Mouse (Mus musculus) midbrain, embryonic 11.5 days (tissue): ENCODE data around the gene Grip1. TPM values are rescaled to one million over a fixed set of nuclear protein-coding genes. Genes with fewer than 3 reads are reported as not detected.
A peak's percentile ranks its signal among the peaks of the same experiment; 100 is the strongest.

Experiments
- ATAC-seq: fragments of 200-750 bp; cut with Nextera tagmentation; 2 replicates; pipeline ENCODE4 v1.8.0; 2017; ENCODE audit warnings: moderate TSS enrichment, moderate library complexity; ENCODE audit not compliant: low FRiP score
- DNase-seq: peaks from one replicate; pipeline ENCODE4 v3.0.0; 2015; ENCODE audit warnings: low spot score; ENCODE audit errors: missing footprints
- H3K27ac ChIP-seq: fragments of 300-500 bp; sonication (generic); 2 replicates; pipeline ENCODE4 v1.5.1; 2014; ENCODE audit warnings: low read depth, low read length
- H3K27me3 ChIP-seq: fragments of 300-500 bp; sonication (generic); 2 replicates; pipeline ENCODE4 v1.6.1; 2014; ENCODE audit warnings: mild to moderate bottlenecking, low read length, moderate library complexity, mixed read lengths; ENCODE audit not compliant: control insufficient read depth, insufficient read depth
- H3K36me3 ChIP-seq: fragments of 300-500 bp; sonication (generic); 2 replicates; pipeline ENCODE4 v1.6.1; 2014; ENCODE audit warnings: mild to moderate bottlenecking, low read length, moderate library complexity, mixed read lengths; ENCODE audit not compliant: control insufficient read depth, insufficient read depth
- H3K4me1 ChIP-seq: fragments of 300-500 bp; sonication (generic); 2 replicates; pipeline ENCODE4 v1.6.1; 2014; ENCODE audit warnings: low read length; ENCODE audit not compliant: control insufficient read depth, insufficient read depth
- H3K4me2 ChIP-seq: fragments of 300-500 bp; sonication (generic); 2 replicates; pipeline ENCODE4 v1.6.1; 2014; ENCODE audit warnings: mild to moderate bottlenecking, moderate library complexity
- H3K4me3 ChIP-seq: fragments of 300-500 bp; sonication (generic); 2 replicates; pipeline ENCODE4 v1.5.1; 2014; ENCODE audit warnings: low read depth, low read length
- H3K9ac ChIP-seq: fragments of 300-500 bp; sonication (generic); 2 replicates; pipeline ENCODE4 v1.6.1; 2014; ENCODE audit warnings: low read length
- H3K9me3 ChIP-seq: fragments of 300-500 bp; sonication (generic); 2 replicates; pipeline ENCODE4 v1.6.1; 2016; ENCODE audit warnings: low read length; ENCODE audit not compliant: control insufficient read depth
- WGBS: fragments of 180-500 bp; shearing (Covaris S2); extraction: QIAGEN DNeasy Blood & Tissue Kit; methylation state at CpG from one replicate; pipeline ENCODE4 v1.1.7; 2014; 5-methylcytosine and 5-hydroxymethylcytosine counted together
- polyA plus RNA-seq: library from polyadenylated mRNA; unstranded; fragments of >200 nt; fragmentation: Nextera tagmentation; extraction: Ambion mirVana; gene quantifications from 2 replicates; pipeline ENCODE4 v1.2.1, GENCODE M21; 2014

Grip1 gene
- polyA plus RNA-seq, 1 experiment from 2014 or later: 8.5 TPM

- Histone ChIP-seq H3K27ac (no peak overlapping the region), H3K9ac (no peak overlapping the region), H3K4me3 (no peak overlapping the region), H3K4me1 (no peaks in the 10 kb centered on the region), H3K27me3 (no peaks in the 10 kb centered on the region), H3K36me3 (no peaks in the 10 kb centered on the region), H3K9me3 (no peaks in the 10 kb centered on the region), H3K4me2 (no peak overlapping the region)
- ATAC-seq: no peak
- 86% methylated on average over 9 of the region's 9 CpGs for WGBS
- DNase-seq: no peak
Measured at GRCm38 (mm10) chr10:119475166-119475565, 21.5 kb downstream of the Grip1 start.

DNA sequence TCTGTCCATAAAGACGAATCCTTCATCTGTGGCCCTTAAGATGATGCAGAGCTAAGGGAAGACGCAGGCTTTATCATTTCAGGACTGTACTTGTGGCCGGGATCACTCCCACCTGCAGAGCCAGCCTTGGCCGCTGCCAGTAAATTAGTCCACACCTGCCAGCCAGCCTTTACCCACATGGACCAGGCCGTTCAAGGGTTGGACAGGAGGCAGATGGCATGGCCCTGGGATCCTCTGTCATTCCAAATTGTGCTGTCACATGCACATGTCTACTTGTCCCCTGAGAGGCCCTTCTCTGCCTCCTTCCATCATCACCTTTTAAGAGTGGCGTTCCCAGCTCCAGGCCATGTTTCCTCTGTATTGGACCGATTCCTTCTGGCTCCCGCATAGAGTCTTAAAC lies 24.0 kb downstream of the Grip1 start:
- H3K4me3 ChIP-seq: no peak overlapping the region
- no peak overlapping the region for H3K27ac ChIP-seq
- H3K9ac ChIP-seq: no peak overlapping the region
- ATAC-seq (no peak), DNase-seq (no peak)
- H3K4me2 ChIP-seq: no peak overlapping the region
- no peaks in the 10 kb centered on the region for H3K9me3 ChIP-seq
- H3K27me3 ChIP-seq: no peaks in the 10 kb centered on the region
- WGBS: 92% methylated on average over 8 of the region's 8 CpGs
- no peaks in the 10 kb centered on the region for H3K4me1 ChIP-seq
- no peaks in the 10 kb centered on the region for H3K36me3 ChIP-seq

DNA sequence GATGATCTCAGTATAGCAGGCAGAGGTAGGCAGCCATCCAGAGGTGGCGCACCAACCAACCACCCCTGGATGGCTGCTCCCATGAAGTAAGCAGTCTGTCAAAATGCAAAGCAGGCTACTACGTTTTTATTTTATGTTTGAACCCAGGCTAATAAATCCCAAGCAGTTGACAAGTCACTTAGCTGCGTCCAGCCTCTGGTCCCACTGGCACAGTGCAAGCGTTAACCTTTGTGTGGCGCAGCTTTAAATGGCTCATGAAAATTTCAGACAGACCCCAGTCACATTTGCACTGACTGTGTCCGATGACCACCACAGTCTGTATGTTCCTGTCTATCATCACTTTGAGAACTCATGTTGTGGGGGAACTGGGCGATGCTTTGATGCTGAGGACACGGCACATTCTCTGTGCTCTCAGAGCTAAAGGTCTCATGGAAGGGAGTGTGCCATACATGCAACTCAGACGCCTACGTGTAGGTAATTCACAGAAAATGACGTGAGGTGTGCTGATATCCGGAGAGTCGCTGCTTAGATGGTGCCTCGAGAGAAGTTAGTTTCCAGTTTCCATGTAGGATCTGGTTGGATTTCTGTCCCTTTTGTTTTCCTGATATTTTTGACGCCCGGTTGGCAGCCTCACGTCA lies 29.6 kb downstream of the Grip1 start:
- peak; percentile 83 for DNase-seq
- Histone ChIP-seq H3K27ac (no peak overlapping the region), H3K4me3 (no peak overlapping the region), H3K9ac (no peak overlapping the region), H3K27me3 (no peaks in the 10 kb centered on the region), H3K4me1 (peaks cover 15% of the 10 kb centered on the region), H3K36me3 (no peaks in the 10 kb centered on the region), H3K9me3 (no peaks in the 10 kb centered on the region), H3K4me2 (no peak overlapping the region)
- WGBS: 59% methylated on average over 17 of the region's 17 CpGs
- peak; percentile 50; the same call in 1 of the 2 replicates for ATAC-seq

- ATAC-seq (peak; percentile 67), DNase-seq (peak; percentile 86)
- no peak overlapping the region for H3K4me2 ChIP-seq
- H3K27me3 ChIP-seq: no peaks in the 10 kb centered on the region
- H3K9ac ChIP-seq: no peak overlapping the region
- WGBS: 13% methylated on average over 6 of the region's 6 CpGs
- peaks cover 15% of the 10 kb centered on the region for H3K4me1 ChIP-seq
- H3K4me3 ChIP-seq: no peak overlapping the region
- no peaks in the 10 kb centered on the region for H3K36me3 ChIP-seq
- no peak overlapping the region for H3K27ac ChIP-seq
- no peaks in the 10 kb centered on the region for H3K9me3 ChIP-seq
Measured at GRCm38 (mm10) chr10:119483766-119484165, 30.1 kb downstream of the Grip1 start.

GRCm38 (mm10) chr10:119486936-119487335 lies 33.3 kb downstream of the Grip1 start:
- no peak for ATAC-seq

DNA sequence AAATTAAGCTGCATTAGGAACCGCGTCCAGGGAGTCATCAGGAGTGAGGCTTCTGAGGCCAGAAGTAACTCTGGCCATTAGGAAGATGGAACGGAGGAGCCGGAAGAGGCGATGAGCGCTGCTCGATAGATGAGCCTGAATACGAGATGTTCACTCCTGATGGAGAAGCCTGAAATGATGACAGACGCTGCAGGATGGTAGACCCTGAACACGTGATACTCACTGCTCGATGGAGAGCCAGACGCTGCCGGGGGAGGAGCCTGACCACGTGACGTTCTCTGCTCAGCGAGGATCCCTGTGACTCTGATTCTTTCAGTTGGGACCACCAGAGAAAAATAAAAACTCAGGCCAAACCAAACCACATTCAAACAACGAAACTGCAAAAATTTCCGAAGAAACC lies 37.2 kb downstream of the Grip1 start:
- H3K9ac ChIP-seq: no peak overlapping the region
- H3K4me2 ChIP-seq: no peak overlapping the region
- DNase-seq: peak; percentile 61
- no peaks in the 10 kb centered on the region for H3K4me1 ChIP-seq
- no peaks in the 10 kb centered on the region for H3K27me3 ChIP-seq
- no peak for ATAC-seq
- no peak overlapping the region for H3K27ac ChIP-seq
- H3K9me3 ChIP-seq: no peaks in the 10 kb centered on the region
- no peaks in the 10 kb centered on the region for H3K36me3 ChIP-seq
- WGBS: 97% methylated on average over 18 of the region's 18 CpGs
- H3K4me3 ChIP-seq: no peak overlapping the region

More at GRCm38 (mm10) chr10:119486936-119487335, 33.3 kb downstream of the Grip1 start:
- no peaks in the 10 kb centered on the region for H3K9me3 ChIP-seq
- H3K4me3 ChIP-seq: no peak overlapping the region
- H3K4me2 ChIP-seq: no peak overlapping the region
- no peak for DNase-seq
- no peaks in the 10 kb centered on the region for H3K27me3 ChIP-seq
- no peak overlapping the region for H3K27ac ChIP-seq
- no peak overlapping the region for H3K9ac ChIP-seq
- no peaks in the 10 kb centered on the region for H3K36me3 ChIP-seq
- peaks cover 15% of the 10 kb centered on the region for H3K4me1 ChIP-seq
- 91% methylated on average over 7 of the region's 7 CpGs for WGBS

DNA sequence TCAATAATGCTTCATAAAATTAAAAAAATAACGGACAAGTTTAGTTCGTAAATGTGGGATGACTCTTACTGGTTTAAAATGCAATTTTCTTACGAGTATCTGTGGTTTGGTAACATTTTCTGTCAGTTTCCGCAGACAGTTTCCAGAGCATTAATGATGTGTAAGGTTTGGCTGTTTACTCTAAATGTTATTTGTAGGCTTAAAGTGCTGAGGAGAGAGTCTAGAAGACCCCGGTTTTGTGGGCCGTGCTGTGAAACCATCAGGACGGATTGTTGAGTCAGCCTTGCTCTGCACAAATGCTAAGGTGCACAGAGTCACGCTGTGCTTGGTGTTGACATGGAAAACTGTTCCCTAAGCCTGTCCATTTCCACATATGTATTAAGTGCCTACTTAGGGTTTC lies 41.7 kb downstream of the Grip1 start:
- Histone ChIP-seq H3K9ac (no peak overlapping the region), H3K4me2 (no peak overlapping the region), H3K9me3 (peaks cover 8% of the 10 kb centered on the region), H3K36me3 (no peaks in the 10 kb centered on the region), H3K27me3 (no peaks in the 10 kb centered on the region), H3K4me1 (no peaks in the 10 kb centered on the region), H3K4me3 (no peak overlapping the region), H3K27ac (no peak overlapping the region)
- ATAC-seq: no peak
- 95% methylated on average over 8 of the region's 8 CpGs for WGBS
- DNase-seq: peak; percentile 28

DNA sequence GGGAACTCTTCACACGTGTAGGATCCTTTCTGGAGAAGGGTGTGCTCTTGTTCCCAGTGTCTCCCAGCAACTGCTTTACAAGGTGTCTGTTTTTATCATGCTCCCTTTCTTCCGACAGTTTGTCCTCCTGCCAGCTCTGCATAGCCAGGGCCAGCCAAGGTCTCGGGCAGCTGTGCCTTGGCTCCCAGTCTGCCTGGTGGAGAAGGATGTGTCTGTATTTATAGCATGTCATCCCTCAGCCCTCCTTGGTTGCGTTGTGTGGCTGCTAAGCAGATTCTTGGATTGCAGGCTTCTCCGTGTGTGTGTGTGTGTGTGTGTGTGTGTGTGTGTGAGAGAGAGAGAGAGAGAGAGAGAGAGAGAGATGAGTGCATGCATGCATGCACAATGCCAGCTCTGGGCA lies 42.6 kb downstream of the Grip1 start:
- 85% methylated on average over 5 of the region's 5 CpGs for WGBS
- H3K9ac ChIP-seq: no peak overlapping the region
- no peak overlapping the region for H3K4me2 ChIP-seq
- ATAC-seq: no peak
- no peaks in the 10 kb centered on the region for H3K4me1 ChIP-seq
- H3K36me3 ChIP-seq: no peaks in the 10 kb centered on the region
- no peak overlapping the region for H3K27ac ChIP-seq
- H3K27me3 ChIP-seq: no peaks in the 10 kb centered on the region
- H3K4me3 ChIP-seq: no peak overlapping the region
- DNase-seq: no peak
- H3K9me3 ChIP-seq: peaks cover 11% of the 10 kb centered on the region

DNA sequence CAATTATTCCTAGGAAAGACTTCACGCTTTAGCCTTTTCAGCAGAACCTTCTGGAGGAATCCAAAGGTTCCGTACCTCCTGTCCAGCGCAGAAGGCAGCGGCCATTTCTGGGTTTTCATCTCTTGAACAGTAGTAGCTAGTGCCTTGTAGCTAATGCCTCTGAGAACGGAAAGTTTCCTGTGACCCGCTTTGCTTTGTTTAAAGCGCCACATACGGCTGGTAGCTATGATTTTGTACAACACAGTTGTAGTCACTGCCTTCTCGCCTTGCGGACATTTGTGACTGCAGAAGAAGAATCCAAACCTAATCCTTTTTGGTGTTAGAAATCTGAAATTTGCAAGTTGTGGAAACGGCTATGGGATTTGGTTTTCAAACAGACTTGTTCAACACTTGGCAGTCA lies 68.1 kb downstream of the Grip1 start:
- no peak overlapping the region for H3K4me2 ChIP-seq
- H3K27ac ChIP-seq: no peak overlapping the region
- no peak overlapping the region for H3K4me3 ChIP-seq
- H3K4me1 ChIP-seq: no peaks in the 10 kb centered on the region
- ATAC-seq: no peak
- H3K36me3 ChIP-seq: no peaks in the 10 kb centered on the region
- H3K27me3 ChIP-seq: no peaks in the 10 kb centered on the region
- H3K9ac ChIP-seq: no peak overlapping the region
- WGBS: 93% methylated on average over 11 of the region's 11 CpGs
- DNase-seq: no peak
- H3K9me3 ChIP-seq: no peaks in the 10 kb centered on the region; the same call in 1 of the 2 replicates
